Mouse (Mus musculus) heart, embryonic 11.5 days (tissue): Measurements from ENCODE around the gene Cbx3. TPM values are rescaled to one million over a fixed set of nuclear protein-coding genes. Genes with fewer than 3 reads are reported as not detected.
"Not testable (repeated sequence)": the region's sequence is repeated elsewhere in the genome, so short reads cannot be mapped to it uniquely, and the experiment has no call there.

Source experiments
- ATAC-seq: fragments of 200-750 bp; cut with Nextera tagmentation; replicated peaks from 2 replicates; pipeline ENCODE4 v1.8.0; 2017; ENCODE audit warnings: moderate library complexity; ENCODE audit not compliant: insufficient number of reproducible peaks, low FRiP score, low TSS enrichment
- H3K27ac ChIP-seq: fragments of 300-500 bp; sonication (generic); 2 replicates; pipeline ENCODE4 v1.5.1; 2014; ENCODE audit warnings: mild to moderate bottlenecking, low read depth, low read length
- H3K27me3 ChIP-seq: fragments of 300-500 bp; sonication (generic); 2 replicates; pipeline ENCODE4 v1.6.1; 2014; ENCODE audit warnings: mild to moderate bottlenecking, low read length, mixed read lengths; ENCODE audit not compliant: control insufficient read depth, insufficient read depth
- H3K36me3 ChIP-seq: fragments of 300-500 bp; sonication (generic); 2 replicates; pipeline ENCODE4 v1.6.1; 2014; ENCODE audit warnings: mild to moderate bottlenecking, low read length, moderate library complexity, mixed read lengths; ENCODE audit not compliant: control insufficient read depth, insufficient read depth
- H3K4me1 ChIP-seq: fragments of 300-500 bp; sonication (generic); 2 replicates; pipeline ENCODE4 v1.6.1; 2014; ENCODE audit warnings: low read length; ENCODE audit not compliant: control insufficient read depth, insufficient read depth
- H3K4me2 ChIP-seq: fragments of 300-500 bp; sonication (generic); 2 replicates; pipeline ENCODE4 v1.6.1; 2014; ENCODE audit warnings: mild to moderate bottlenecking, moderate library complexity
- H3K4me3 ChIP-seq: fragments of 300-500 bp; sonication (generic); 2 replicates; pipeline ENCODE4 v1.5.1; 2014; ENCODE audit warnings: low read depth, low read length
- H3K9ac ChIP-seq: fragments of 300-500 bp; sonication (generic); 2 replicates; pipeline ENCODE4 v1.6.1; 2014; ENCODE audit warnings: mild to moderate bottlenecking, low read depth, low read length, moderate library complexity
- H3K9me3 ChIP-seq: fragments of 300-500 bp; sonication (generic); replicated peaks from 2 replicates; pipeline ENCODE4 v1.6.1; 2016; ENCODE audit warnings: low read length; ENCODE audit not compliant: control insufficient read depth
- WGBS: fragments of 180-500 bp; shearing (Covaris S2); extraction: QIAGEN DNeasy Blood & Tissue Kit; methylation state at CpG from one replicate; pipeline ENCODE4 v1.1.7; 2014; ENCODE audit not compliant: insufficient replicate concordance; 5-methylcytosine and 5-hydroxymethylcytosine counted together
- polyA plus RNA-seq: library from polyadenylated mRNA; unstranded; fragments of >200 nt; fragmentation: Nextera tagmentation; extraction: Ambion mirVana; gene quantifications from 2 replicates; pipeline ENCODE4 v1.2.1, GENCODE M21; 2014

Gene Cbx3
- polyA plus RNA-seq, 1 experiment from 2014 or later = 399 TPM

DNA sequence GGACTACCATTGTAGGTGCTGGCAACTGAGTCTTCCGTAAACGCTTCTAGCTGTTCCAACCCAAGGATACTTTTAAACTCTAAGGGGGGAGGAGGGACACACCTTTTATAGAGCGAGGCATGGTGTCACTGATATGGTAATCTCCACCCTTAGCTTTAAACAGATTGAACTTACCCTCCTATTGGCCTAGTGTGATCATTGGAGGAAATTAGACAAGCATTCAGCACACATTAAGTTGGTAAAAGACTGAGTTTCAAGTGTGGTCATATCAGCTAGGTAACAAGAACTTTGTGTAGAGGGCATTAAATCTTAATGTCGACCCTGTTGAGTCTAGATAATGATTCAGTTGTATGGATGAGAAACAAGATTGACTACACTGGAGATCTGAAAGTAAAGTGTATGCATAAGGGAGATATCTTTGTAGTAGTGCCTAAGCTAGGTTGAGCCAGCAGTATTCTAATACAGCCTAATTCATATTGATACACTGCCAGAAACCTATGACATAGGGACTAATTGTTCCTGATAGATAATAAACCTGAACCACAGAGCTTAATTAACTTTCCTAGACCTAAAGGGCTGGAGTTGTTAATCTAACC lies 9.1 kb downstream of the Cbx3 start:
- Histone ChIP-seq H3K4me1 (no peaks in the 10 kb centered on the region), H3K4me2 (no peak overlapping the region), H3K36me3 (peaks cover 42% of the 10 kb centered on the region), H3K27me3 (no peaks in the 10 kb centered on the region), H3K27ac (no peak overlapping the region), H3K4me3 (no peak overlapping the region), H3K9me3 (no peaks in the 10 kb centered on the region), H3K9ac (no peak overlapping the region)
- 91% methylated on average over 4 of the region's 4 CpGs for WGBS
- no peak for ATAC-seq

DNA sequence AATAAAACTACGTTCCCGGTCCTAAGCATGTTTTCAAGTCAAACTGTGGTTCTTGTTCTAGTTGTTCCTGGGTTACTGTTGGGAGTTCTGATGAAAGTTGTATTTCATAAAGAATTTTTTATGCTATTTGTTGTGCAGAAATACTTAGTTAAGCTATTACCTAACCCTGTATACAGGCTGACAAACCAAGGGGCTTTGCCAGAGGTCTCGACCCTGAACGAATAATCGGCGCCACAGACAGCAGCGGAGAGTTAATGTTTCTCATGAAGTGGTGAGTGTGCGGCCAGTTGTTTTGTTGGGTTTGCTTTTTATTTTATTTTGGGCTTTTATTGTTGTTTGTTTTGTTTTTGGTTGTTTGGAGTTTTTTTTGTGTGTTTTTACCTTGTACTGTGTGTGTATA lies 11.4 kb downstream of the Cbx3 start:
- H3K36me3 ChIP-seq = peaks cover 33% of the 10 kb centered on the region
- no peak overlapping the region for H3K9ac ChIP-seq

GRCm38 (mm10) chr6:51483861-51484260 lies 13.7 kb downstream of the Cbx3 start:
- WGBS = 88% methylated on average over 3 of the region's 3 CpGs
- Histone ChIP-seq H3K9me3 (peaks cover 3% of the 10 kb centered on the region; the same call in 1 of the 2 replicates), H3K4me2 (no peak overlapping the region), H3K36me3 (peaks cover 29% of the 10 kb centered on the region), H3K27me3 (no peaks in the 10 kb centered on the region), H3K9ac (no peak overlapping the region), H3K27ac (no peak overlapping the region), H3K4me1 (peaks cover 14% of the 10 kb centered on the region), H3K4me3 (no peak overlapping the region)
- ATAC-seq = no peak

More for the DNA sequence above, 11.4 kb downstream of the Cbx3 start:
- Histone ChIP-seq H3K4me1 (peaks cover 10% of the 10 kb centered on the region), H3K9me3 (no peaks in the 10 kb centered on the region), H3K27ac (no peak overlapping the region), H3K4me2 (no peak overlapping the region), H3K4me3 (no peak overlapping the region), H3K27me3 (no peaks in the 10 kb centered on the region)
- WGBS = 97% methylated on average over 8 of the region's 8 CpGs
- ATAC-seq = no peak

GRCm38 (mm10) chr6:51484556-51484955 lies 14.4 kb downstream of the Cbx3 start:
- H3K9ac ChIP-seq, H3K9me3 ChIP-seq, H3K4me3 ChIP-seq, H3K4me2 ChIP-seq, ATAC-seq, H3K27me3 ChIP-seq, H3K27ac ChIP-seq: not testable (repeated sequence)
- Histone ChIP-seq H3K4me1 (peaks cover 14% of the 10 kb centered on the region), H3K36me3 (peaks cover 22% of the 10 kb centered on the region)
- WGBS = 83% methylated on average over 8 of the region's 8 CpGs

DNA sequence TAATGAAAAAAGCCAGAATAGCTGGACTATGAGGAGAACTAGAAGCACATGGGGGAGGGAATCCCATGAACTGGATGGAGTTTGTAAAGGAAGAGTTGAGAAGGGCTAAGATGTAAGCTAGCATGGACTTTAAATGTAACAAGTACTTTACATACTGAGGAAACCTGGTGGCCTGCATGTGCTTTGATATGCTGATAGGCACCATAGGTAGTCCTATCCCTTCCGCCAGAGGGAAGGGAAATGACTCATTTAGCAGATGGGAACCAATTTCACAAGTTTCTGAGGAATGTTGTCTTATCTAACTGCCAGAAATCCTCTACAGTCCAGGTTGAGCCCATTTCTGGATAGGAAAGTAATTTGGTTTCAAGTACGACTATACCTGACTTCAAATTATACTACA lies 15.5 kb downstream of the Cbx3 start:
- Histone ChIP-seq H3K4me3 (no peak overlapping the region), H3K4me2 (no peak overlapping the region), H3K4me1 (peaks cover 16% of the 10 kb centered on the region), H3K9ac (no peak overlapping the region), H3K9me3 (peaks cover 3% of the 10 kb centered on the region; the same call in 1 of the 2 replicates), H3K36me3 (peaks cover 17% of the 10 kb centered on the region), H3K27ac (no peak overlapping the region), H3K27me3 (no peaks in the 10 kb centered on the region)
- 34% methylated on average over 2 of the region's 2 CpGs for WGBS
- ATAC-seq = no peak; the same call in 1 of the 2 replicates

- no peak overlapping the region for H3K9ac ChIP-seq
- H3K4me2 ChIP-seq = no peak overlapping the region
- 35% methylated on average over 7 of the region's 7 CpGs for WGBS
- H3K27me3 ChIP-seq = no peaks in the 10 kb centered on the region
- peak overlapping the region; percentile 41; the same call in 1 of the 2 replicates for H3K27ac ChIP-seq
- peaks cover 13% of the 10 kb centered on the region for H3K36me3 ChIP-seq
- no peak for ATAC-seq
- peaks cover 3% of the 10 kb centered on the region; the same call in 1 of the 2 replicates for H3K9me3 ChIP-seq
- no peak overlapping the region for H3K4me3 ChIP-seq
- peaks cover 16% of the 10 kb centered on the region for H3K4me1 ChIP-seq
Observed at GRCm38 (mm10) chr6:51486076-51486710, 16.0 kb downstream of the Cbx3 start.

DNA sequence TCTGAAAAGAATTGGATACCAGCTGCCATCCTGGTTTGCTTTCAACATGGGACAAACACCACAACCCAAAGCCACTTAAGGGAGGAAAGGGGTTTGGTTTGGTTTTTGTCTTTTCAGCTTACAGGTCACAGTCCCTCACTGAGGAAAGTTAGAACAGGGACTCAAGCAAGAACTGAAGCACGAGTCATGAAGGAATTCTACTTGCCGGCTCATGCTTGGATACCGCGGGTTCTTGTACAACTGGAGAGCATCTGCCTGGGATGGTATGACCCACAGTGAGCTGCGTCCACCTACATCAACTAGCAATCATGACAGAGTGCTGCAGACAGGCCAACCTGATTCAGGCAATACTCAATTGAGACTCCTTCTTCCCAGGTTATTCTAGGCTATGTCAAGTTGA lies 16.6 kb downstream of the Cbx3 start:
- ATAC-seq = no peak
- H3K4me2 ChIP-seq = no peak overlapping the region
- H3K4me1 ChIP-seq = peaks cover 16% of the 10 kb centered on the region
- peak overlapping the region; percentile 41; the same call in 1 of the 2 replicates for H3K27ac ChIP-seq
- H3K4me3 ChIP-seq = no peak overlapping the region
- H3K9ac ChIP-seq = no peak overlapping the region
- H3K36me3 ChIP-seq = peaks cover 13% of the 10 kb centered on the region
- no peaks in the 10 kb centered on the region for H3K27me3 ChIP-seq
- H3K9me3 ChIP-seq = peaks cover 3% of the 10 kb centered on the region; the same call in 1 of the 2 replicates
- 76% methylated on average over 5 of the region's 5 CpGs for WGBS

- Histone ChIP-seq H3K27ac (peak overlapping the region; percentile 58; the same call in 1 of the 2 replicates), H3K9ac (no peak overlapping the region), H3K36me3 (no peaks in the 10 kb centered on the region), H3K4me3 (no peak overlapping the region), H3K4me1 (peaks cover 16% of the 10 kb centered on the region), H3K27me3 (no peaks in the 10 kb centered on the region), H3K4me2 (no peak overlapping the region), H3K9me3 (peaks cover 3% of the 10 kb centered on the region; the same call in 1 of the 2 replicates)
- ATAC-seq = no peak
- WGBS = 30% methylated on average over 2 of the region's 2 CpGs
Observed at GRCm38 (mm10) chr6:51489787-51490186, 19.6 kb downstream of the Cbx3 start.
